ENCODE assay signal across 9 mouse cellular contexts in genomic region chr17:56257181-56257894, GRCm38 (mm10). TPM values are rescaled to one million over a fixed set of nuclear protein-coding genes. Genes with fewer than 3 reads are reported as not detected.
DNase-seq lines count a peak whose midpoint lies in the region; ATAC-seq and TF ChIP-seq lines count a peak whose summit lies in the region.
"Had no signal": no experiment of that assay in that cellular context is flagged by ENCODE, and none has a peak within 500 bp of the region (broad histone marks: within the 10 kb centered on the region; RNA-seq: fewer than 3 reads in every experiment).

No protein-coding gene starts in this region.

- DNase-seq in heart, postnatal 25 days (ENCODE audit: low spot score): no peak
- DNase-seq in ES-E14 (ENCODE audit: low read depth, low spot score): no peak
- peak; percentile 49 for DNase-seq in forebrain, embryonic 11.5 days (ENCODE audit: low spot score)
- peak; percentile 55 to 56 for DNase-seq in kidney, adult 8-10 months
- DNase-seq in midbrain, embryonic 14.5 days: no peak
- DNase-seq in layer of hippocampus, adult 18-20 months (ENCODE audit: low spot score in 2 of 2): no peak
- no peak for DNase-seq in urinary bladder, postnatal 4 days (ENCODE audit: low spot score in 2 of 2)

- in situ Hi-C loops in ES-E14 (cut with MboI; ENCODE audit: low sequenced_read_pairs in 2 of 2, unreplicated experiment in 2 of 2): no loop called here

- peak overlapping the region; percentile 74 for H3K4me3 ChIP-seq in heart, embryonic 11.5 days (ENCODE audit: low read depth, low read length)
- H3K4me3 ChIP-seq in ES-E14 (ENCODE audit: insufficient read depth in 1 of 2, low read depth in 1 of 2, low read length in 2 of 2, poor library complexity in 1 of 2, severe bottlenecking in 1 of 2): peak overlapping the region; percentile 85 to 92
- peak overlapping the region; percentile 64 for H3K4me3 ChIP-seq in forebrain, embryonic 11.5 days (ENCODE audit: low read depth, low read length)
- H3K4me3 ChIP-seq in midbrain, embryonic 14.5 days (replicated peaks; ENCODE audit: low read depth, low read length): peak overlapping the region; percentile 64

- intact Hi-C loops in heart, postnatal 25 days (cut with DNase I): loop anchor here (5.0 kb wide), 1 partner anchor 300 kb away; the partner anchor contains the start of gene Yju2

- ATAC-seq in heart, embryonic 11.5 days (replicated peaks; ENCODE audit: insufficient number of reproducible peaks, low FRiP score, low TSS enrichment): no peak
- peak; percentile 1; the same call in 1 of the 2 replicates for ATAC-seq in forebrain, embryonic 11.5 days (replicated peaks; ENCODE audit: low FRiP score)
- no peak for ATAC-seq in midbrain, embryonic 14.5 days (ENCODE audit: low FRiP score, low TSS enrichment)

- peak overlapping the region; percentile 74 for H3K9ac ChIP-seq in heart, embryonic 11.5 days (ENCODE audit: low read depth, low read length)
- H3K9ac ChIP-seq in ES-E14 (ENCODE audit: insufficient read depth, low read depth, low read length, poor library complexity, severe bottlenecking): peak overlapping the region; percentile 65
- H3K9ac ChIP-seq in forebrain, embryonic 11.5 days (ENCODE audit: low read length): peak overlapping the region; percentile 64
- H3K9ac ChIP-seq in midbrain, embryonic 14.5 days (replicated peaks; ENCODE audit: low read length): peak overlapping the region; percentile 68

- H3K9me3 ChIP-seq in heart, embryonic 11.5 days (replicated peaks; ENCODE audit: control insufficient read depth, low read length): no peaks in the 10 kb centered on the region
- no peaks in the 10 kb centered on the region for H3K9me3 ChIP-seq in ES-E14 (ENCODE audit: control insufficient read depth, insufficient read depth, low read depth, low read length)
- H3K9me3 ChIP-seq in forebrain, embryonic 11.5 days (ENCODE audit: control insufficient read depth, low read length): no peaks in the 10 kb centered on the region
- no peaks in the 10 kb centered on the region for H3K9me3 ChIP-seq in midbrain, embryonic 14.5 days (ENCODE audit: control insufficient read depth, low read length)

- H3K4me2 ChIP-seq in heart, embryonic 11.5 days: peak overlapping the region; percentile 97
- H3K4me2 ChIP-seq in forebrain, embryonic 11.5 days (ENCODE audit: low read depth, low read length, severe bottlenecking): peak overlapping the region; percentile 79
- H3K4me2 ChIP-seq in midbrain, embryonic 14.5 days (ENCODE audit: low read length): peak overlapping the region; percentile 92

- H3K27ac ChIP-seq in heart, embryonic 11.5 days (ENCODE audit: low read depth, low read length): no peak overlapping the region
- no peak overlapping the region for H3K27ac ChIP-seq in ES-E14 (ENCODE audit: insufficient read depth, low read depth, low read length, poor library complexity, severe bottlenecking)
- H3K27ac ChIP-seq in forebrain, embryonic 11.5 days (ENCODE audit: low read depth, low read length): no peak overlapping the region
- H3K27ac ChIP-seq in midbrain, embryonic 14.5 days (replicated peaks; ENCODE audit: low read depth, low read length): peak overlapping the region; percentile 76

- H3K27me3 ChIP-seq in heart, embryonic 11.5 days (ENCODE audit: control insufficient read depth, insufficient read depth, low read length): no peaks in the 10 kb centered on the region
- no peaks in the 10 kb centered on the region for H3K27me3 ChIP-seq in forebrain, embryonic 11.5 days (ENCODE audit: control insufficient read depth, insufficient read depth, low read length)
- no peaks in the 10 kb centered on the region for H3K27me3 ChIP-seq in midbrain, embryonic 14.5 days (ENCODE audit: control insufficient read depth, insufficient read depth, low read length)

- H3K4me1 ChIP-seq in heart, embryonic 11.5 days (ENCODE audit: control insufficient read depth, insufficient read depth, low read length): peaks cover 28% of the 10 kb centered on the region
- H3K4me1 ChIP-seq in ES-E14 (ENCODE audit: control insufficient read depth in 2 of 2, insufficient read depth in 2 of 2, low read length in 2 of 2, poor library complexity in 1 of 2): peaks cover 5 to 22% of the 10 kb centered on the region in 2 experiments
- peaks cover 5% of the 10 kb centered on the region; the same call in 1 of the 2 replicates for H3K4me1 ChIP-seq in forebrain, embryonic 11.5 days (replicated peaks; ENCODE audit: control insufficient read depth, insufficient read depth, low read length)
- peaks cover 17% of the 10 kb centered on the region for H3K4me1 ChIP-seq in midbrain, embryonic 14.5 days (ENCODE audit: control insufficient read depth, insufficient read depth, low read length)

- 8% methylated on average over 51 of the region's 58 CpGs for WGBS in heart, embryonic 11.5 days (ENCODE audit: insufficient replicate concordance)
- 12% methylated on average over 58 of the region's 58 CpGs for WGBS in forebrain, embryonic 11.5 days
- 12% methylated on average over 58 of the region's 58 CpGs for WGBS in midbrain, embryonic 14.5 days

- peaks cover 11% of the 10 kb centered on the region for H3K36me3 ChIP-seq in heart, embryonic 11.5 days (ENCODE audit: control insufficient read depth, insufficient read depth, low read length)
- peaks cover 35% of the 10 kb centered on the region for H3K36me3 ChIP-seq in ES-E14 (ENCODE audit: control insufficient read depth, insufficient read depth, low read length, poor library complexity, severe bottlenecking)
- H3K36me3 ChIP-seq in forebrain, embryonic 11.5 days (ENCODE audit: control insufficient read depth, insufficient read depth, low read length): peaks cover 2% of the 10 kb centered on the region; the same call in 1 of the 2 replicates
- H3K36me3 ChIP-seq in midbrain, embryonic 14.5 days (ENCODE audit: control insufficient read depth, insufficient read depth, low read length): peaks cover 43% of the 10 kb centered on the region

TF ChIP-seq in ES-E14, 5 proteins besides CTCF, POLR2A, EP300 and RAD21:
- no peak for TF ChIP-seq HCFC1 (IDR thresholded peaks at IDR 0.05; ENCODE audit: borderline replicate concordance, insufficient read depth, low read length)
- TF ChIP-seq CHD2 (IDR thresholded peaks at IDR 0.05; ENCODE audit: low read depth, low read length): no peak
- TF ChIP-seq ZNF384 (IDR thresholded peaks at IDR 0.05; ENCODE audit: low read depth, low read length): no peak
- TF ChIP-seq ZC3H11A (IDR thresholded peaks at IDR 0.05; ENCODE audit: borderline replicate concordance, low read depth, low read length): no peak
- TF ChIP-seq MAFK (IDR thresholded peaks at IDR 0.05; ENCODE audit: insufficient read depth, low read depth, low read length): no peak

RNA-seq across cellular contexts. Expression of gene Fem1a, which starts 0.7 kb away (rescaled TPM):
- 17.9 and 19.3 TPM in 2 replicates for polyA plus RNA-seq in heart, embryonic 11.5 days (2014; fragmentation: Nextera tagmentation; extraction: Ambion mirVana)
- total RNA-seq in heart, postnatal 25 days (2021): 100 to 1,000 TPM; 102 to 105 TPM
- 18.8 and 18.9 TPM in 2 replicates for total RNA-seq in ES-E14 (2012; rRNA removed)
- 16.5 and 16.6 TPM in 2 replicates for polyA plus RNA-seq in forebrain, embryonic 11.5 days (2014; fragmentation: Nextera tagmentation; extraction: Ambion mirVana)
- 16.9 and 21.4 TPM in 2 replicates for polyA plus RNA-seq in midbrain, embryonic 14.5 days (2014; fragmentation: Nextera tagmentation; extraction: Ambion mirVana)
- total RNA-seq in layer of hippocampus, adult 18-20 months (2021): 10 to 100 TPM; 35.3 TPM

RNA-seq across cellular contexts. Expression of gene Ticam1, which starts 19.2 kb away (rescaled TPM):
- polyA plus RNA-seq in heart, embryonic 11.5 days (2014; fragmentation: Nextera tagmentation; extraction: Ambion mirVana): 10.4 and 11.4 TPM in 2 replicates
- 1 to 10 TPM; 7.6 to 9.8 TPM for total RNA-seq in heart, postnatal 25 days (2021)
- total RNA-seq in ES-E14 (2012; rRNA removed): 2.4 and 2.8 TPM in 2 replicates
- 2.5 and 3.0 TPM in 2 replicates for polyA plus RNA-seq in forebrain, embryonic 11.5 days (2014; fragmentation: Nextera tagmentation; extraction: Ambion mirVana)
- 0.78 and 1.6 TPM in 2 replicates for polyA plus RNA-seq in midbrain, embryonic 14.5 days (2014; fragmentation: Nextera tagmentation; extraction: Ambion mirVana)
- 1 to 10 TPM; 7.9 to 8.2 TPM for total RNA-seq in layer of hippocampus, adult 18-20 months (2021)

RNA-seq across cellular contexts. Expression of gene Plin3, which starts 35.3 kb away (rescaled TPM):
- polyA plus RNA-seq in heart, embryonic 11.5 days (2014; fragmentation: Nextera tagmentation; extraction: Ambion mirVana): 58.8 and 77.3 TPM in 2 replicates
- total RNA-seq in heart, postnatal 25 days (2021): 100 to 1,000 TPM; 154 to 171 TPM
- 40.5 and 53.9 TPM in 2 replicates for total RNA-seq in ES-E14 (2012; rRNA removed)
- 37.5 and 44.6 TPM in 2 replicates for polyA plus RNA-seq in forebrain, embryonic 11.5 days (2014; fragmentation: Nextera tagmentation; extraction: Ambion mirVana)
- 6.4 and 11.6 TPM in 2 replicates for polyA plus RNA-seq in midbrain, embryonic 14.5 days (2014; fragmentation: Nextera tagmentation; extraction: Ambion mirVana)
- 10 to 100 TPM; 19.1 to 21.8 TPM for total RNA-seq in layer of hippocampus, adult 18-20 months (2021)

RNA-seq across cellular contexts. Expression of gene Dpp9, which starts 38.6 kb away (rescaled TPM):
- 21.4 and 23.2 TPM in 2 replicates for polyA plus RNA-seq in heart, embryonic 11.5 days (2014; fragmentation: Nextera tagmentation; extraction: Ambion mirVana)
- 10 to 100 TPM; 37.1 to 39.1 TPM for total RNA-seq in heart, postnatal 25 days (2021)
- 27.4 and 27.5 TPM in 2 replicates for total RNA-seq in ES-E14 (2012; rRNA removed)
- polyA plus RNA-seq in forebrain, embryonic 11.5 days (2014; fragmentation: Nextera tagmentation; extraction: Ambion mirVana): 48.0 and 50.6 TPM in 2 replicates
- polyA plus RNA-seq in midbrain, embryonic 14.5 days (2014; fragmentation: Nextera tagmentation; extraction: Ambion mirVana): 22.3 and 26.7 TPM in 2 replicates
- 10 to 100 TPM; 61.7 to 63.8 TPM for total RNA-seq in layer of hippocampus, adult 18-20 months (2021)

RNA-seq across cellular contexts. Expression of gene Arrdc5, which starts 42.7 kb away (rescaled TPM):
- not detected in 2 replicates for polyA plus RNA-seq in heart, embryonic 11.5 days (2014; fragmentation: Nextera tagmentation; extraction: Ambion mirVana)
- total RNA-seq in heart, postnatal 25 days (2021): not detected
- total RNA-seq in ES-E14 (2012; rRNA removed): 0.21 TPM in 1 of 2 replicates, not detected in the other
- not detected in 2 replicates for polyA plus RNA-seq in forebrain, embryonic 11.5 days (2014; fragmentation: Nextera tagmentation; extraction: Ambion mirVana)
- not detected in 2 replicates for polyA plus RNA-seq in midbrain, embryonic 14.5 days (2014; fragmentation: Nextera tagmentation; extraction: Ambion mirVana)
- total RNA-seq in layer of hippocampus, adult 18-20 months (2021): not detected
- total RNA-seq: left cerebral cortex, postnatal 25 days had no signal

Comparison
In these comparisons a context has a peak if more than half of its experiments do, and no peak if none do; other contexts are left out.
1. DNase-seq: peak in forebrain, embryonic 11.5 days (single experiment) and kidney, adult 8-10 months (2 of 2); none in heart, postnatal 25 days (single experiment), ES-E14 (single experiment), midbrain, embryonic 14.5 days (single experiment), layer of hippocampus, adult 18-20 months (0 of 2) and urinary bladder, postnatal 4 days (0 of 2).
2. Peak in every context shown above with its lines, with median percentiles within 50 percentile points of each other: H3K4me2 ChIP-seq, H3K4me3 ChIP-seq and H3K9ac ChIP-seq.